Mouse (Mus musculus): ENCODE measurements at regions not wholly inside any gene's neighbourhood (a gene's known extent, or its start where the extent isn't known, plus 50 kb on each side); places are given as distances from the start of the nearest gene placed in this dataset.

- no peak for DNase-seq (ENCODE audit: low spot score)
These were observed 286.6 kb upstream of the Prkd1 start for GRCm38 (mm10) chr12:50935516-50935915.

GRCm38 (mm10) chr12:50932496-50932895, 283.6 kb upstream of the Prkd1 start:
- DNase-seq (ENCODE audit: low spot score) = no peak

GRCm38 (mm10) chr12:50929641-50930040, 280.7 kb upstream of the Prkd1 start:
- no peak for DNase-seq (ENCODE audit: low spot score)

- no peak for DNase-seq (ENCODE audit: low spot score)
These were observed 277.3 kb upstream of the Prkd1 start for GRCm38 (mm10) chr12:50926234-50926633.

- no peak for DNase-seq (ENCODE audit: low spot score)
These were observed 272.8 kb upstream of the Prkd1 start for GRCm38 (mm10) chr12:50921739-50922138.

GRCm38 (mm10) chr12:50899609-50900447, 250.9 kb upstream of the Prkd1 start:
- DNase-seq (ENCODE audit: low spot score) = no peak

GRCm38 (mm10) chr12:50897606-50898166, 248.8 kb upstream of the Prkd1 start:
- no peak for DNase-seq (ENCODE audit: low spot score)

- DNase-seq (ENCODE audit: low spot score) = no peak
These were observed 244.7 kb upstream of the Prkd1 start for GRCm38 (mm10) chr12:50893604-50894003.

GRCm38 (mm10) chr12:50875796-50876195, 226.9 kb upstream of the Prkd1 start:
- DNase-seq (ENCODE audit: low spot score) = no peak

- DNase-seq (ENCODE audit: low spot score) = no peak
These were observed 225.1 kb upstream of the Prkd1 start for GRCm38 (mm10) chr12:50874024-50874398.

- no peak for DNase-seq (ENCODE audit: low spot score)
These were observed 224.6 kb upstream of the Prkd1 start for GRCm38 (mm10) chr12:50873390-50874023.

GRCm38 (mm10) chr12:50851644-50852043, 202.7 kb upstream of the Prkd1 start:
- no peak for DNase-seq (ENCODE audit: low spot score)

GRCm38 (mm10) chr12:50847976-50848375, 199.1 kb upstream of the Prkd1 start:
- DNase-seq (ENCODE audit: low spot score) = peak; percentile 48

- no peak for DNase-seq (ENCODE audit: low spot score)
These were observed 193.8 kb upstream of the Prkd1 start for GRCm38 (mm10) chr12:50842744-50843143.

- DNase-seq (ENCODE audit: low spot score) = no peak
These were observed 190.5 kb upstream of the Prkd1 start for GRCm38 (mm10) chr12:50839391-50839790.

- no peak for DNase-seq (ENCODE audit: low spot score)
These were observed 159.9 kb upstream of the Prkd1 start for GRCm38 (mm10) chr12:50808731-50809281.

- no peak for DNase-seq (ENCODE audit: low spot score)
These were observed 155.5 kb upstream of the Prkd1 start for GRCm38 (mm10) chr12:50804391-50804790.

GRCm38 (mm10) chr12:50765156-50765940, 116.5 kb upstream of the Prkd1 start:
- DNase-seq (ENCODE audit: low spot score) = no peak

- no peak for DNase-seq (ENCODE audit: low spot score)
These were observed 115.6 kb upstream of the Prkd1 start for GRCm38 (mm10) chr12:50764457-50764856.

GRCm38 (mm10) chr12:50734135-50734534, 85.2 kb upstream of the Prkd1 start:
- no peak for DNase-seq (ENCODE audit: low spot score)

- no peak for DNase-seq (ENCODE audit: low spot score)
These were observed 63.7 kb upstream of the Prkd1 start for GRCm38 (mm10) chr12:50712615-50713014.
